Mouse (Mus musculus): ENCODE measurements around the gene Prdm10.

Gene Prdm10

GRCm38 (mm10) chr9:31305807-31306206 lies 25.5 kb downstream of the Prdm10 start:
- DNase-seq: peak; percentile 52 to 56

DNA sequence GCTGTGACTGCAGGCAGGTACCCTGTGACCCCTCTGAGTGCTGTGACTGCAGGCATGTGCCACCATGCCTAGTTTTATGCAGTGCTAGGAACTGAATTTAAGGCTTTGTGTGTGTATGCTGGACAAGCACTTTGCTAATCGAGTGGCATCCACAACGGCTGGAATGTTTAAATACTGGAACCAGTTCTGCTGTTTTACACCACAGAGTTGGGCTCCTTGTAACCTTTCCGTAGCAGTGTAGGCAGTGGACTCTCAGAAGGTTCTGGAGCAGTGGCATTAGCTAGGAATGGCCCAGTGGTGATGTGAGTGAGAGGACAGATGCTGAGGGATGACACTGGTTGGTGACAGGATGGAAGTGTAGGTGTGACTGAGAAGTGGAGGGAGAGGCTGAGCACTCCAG lies 26.9 kb downstream of the Prdm10 start:
- DNase-seq: no peak

GRCm38 (mm10) chr9:31309041-31309440 lies 28.7 kb downstream of the Prdm10 start:
- DNase-seq: no peak

GRCm38 (mm10) chr9:31310662-31311061 lies 30.3 kb downstream of the Prdm10 start:
- no peak for DNase-seq

- no peak for DNase-seq
Measured at GRCm38 (mm10) chr9:31313876-31314275, 33.5 kb downstream of the Prdm10 start.

GRCm38 (mm10) chr9:31315983-31316382 lies 35.6 kb downstream of the Prdm10 start:
- DNase-seq: peak; percentile 95 to 97

DNA sequence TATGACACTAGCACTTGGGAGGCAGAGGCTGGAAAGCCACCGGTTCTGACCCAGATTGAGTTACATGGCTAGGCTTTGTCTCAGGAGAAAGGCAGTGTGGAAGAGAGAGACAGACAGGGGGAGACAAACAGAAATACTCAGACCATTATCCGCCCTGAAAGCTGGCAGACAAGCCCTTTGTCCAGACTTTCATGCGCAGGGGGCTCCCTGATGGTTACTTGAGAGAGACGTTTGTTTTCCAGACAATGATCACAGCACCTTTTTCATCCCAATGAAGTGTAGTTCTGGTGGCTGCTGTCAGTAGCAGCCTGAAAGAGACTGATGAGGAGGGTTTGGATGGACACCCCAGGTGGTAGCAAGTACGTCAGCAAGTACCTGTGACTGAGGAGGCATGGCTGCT lies 38.6 kb downstream of the Prdm10 start:
- DNase-seq: no peak

DNA sequence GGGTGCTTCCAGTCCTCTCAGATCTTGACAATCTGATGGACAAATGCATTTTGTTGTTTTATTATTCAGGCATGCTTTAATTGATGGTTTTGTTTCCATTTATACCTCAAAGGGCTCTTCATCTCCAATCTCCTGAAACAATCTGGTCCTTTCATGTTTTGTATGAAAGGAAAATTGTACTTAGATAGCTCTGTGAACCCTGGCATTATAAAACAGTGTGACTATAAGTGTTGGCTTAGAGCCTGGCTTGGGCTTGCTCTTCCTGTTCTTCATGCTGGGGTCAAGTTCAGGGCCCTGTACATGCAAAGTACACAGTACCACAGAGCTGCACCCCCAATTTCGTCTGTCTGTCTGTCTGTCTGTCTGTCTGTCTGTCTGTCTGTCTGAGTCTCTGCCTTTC lies 40.4 kb downstream of the Prdm10 start:
- no peak for DNase-seq

- no peak for DNase-seq
Measured at GRCm38 (mm10) chr9:31321526-31321925, 41.2 kb downstream of the Prdm10 start.

DNA sequence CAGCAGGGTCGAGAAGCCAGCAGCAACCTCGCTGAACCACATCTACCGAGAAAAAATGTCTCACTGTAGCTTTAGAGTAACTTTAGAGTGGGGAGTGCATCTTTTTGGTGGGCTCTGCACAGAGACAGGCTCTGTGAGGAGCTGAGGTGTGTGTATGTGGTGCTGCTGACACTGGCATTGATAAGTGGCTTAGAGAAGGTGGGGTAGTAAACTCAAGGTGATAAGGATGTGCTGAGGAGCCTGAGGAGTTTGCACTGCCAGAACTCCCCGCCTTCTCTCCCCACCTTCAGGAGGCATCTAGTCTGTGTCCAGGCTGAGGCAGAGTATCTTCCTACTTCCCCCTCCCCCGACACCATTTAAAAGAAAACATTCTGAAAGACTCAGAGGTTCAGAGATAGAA lies 41.8 kb downstream of the Prdm10 start:
- DNase-seq: no peak

GRCm38 (mm10) chr9:31330816-31331215 lies 50.5 kb downstream of the Prdm10 start:
- DNase-seq: peak; percentile 47 to 57

DNA sequence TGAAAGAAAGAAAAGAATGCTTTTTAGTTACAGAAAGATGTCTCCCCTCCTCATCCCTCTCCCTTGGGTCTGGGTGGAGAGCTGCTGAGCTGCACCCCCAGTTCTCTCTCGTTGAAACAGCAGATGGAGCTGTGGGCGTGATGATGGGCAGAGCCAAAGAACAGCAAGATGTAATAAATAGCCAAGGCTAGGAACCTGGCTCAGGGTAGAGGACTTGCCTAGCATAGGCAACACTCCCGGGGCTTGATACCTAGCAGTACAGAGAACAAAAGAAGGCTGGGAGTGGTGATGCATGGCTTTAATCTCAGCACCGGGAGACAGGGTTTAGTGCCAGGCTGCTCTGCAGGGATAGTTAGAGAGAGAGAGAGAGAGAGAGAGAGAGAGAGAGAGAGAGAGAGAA lies 50.9 kb downstream of the Prdm10 start:
- peak; percentile 83 to 86 for DNase-seq

GRCm38 (mm10) chr9:31331906-31332305 lies 51.6 kb downstream of the Prdm10 start:
- DNase-seq: peak; percentile 47 to 61

DNA sequence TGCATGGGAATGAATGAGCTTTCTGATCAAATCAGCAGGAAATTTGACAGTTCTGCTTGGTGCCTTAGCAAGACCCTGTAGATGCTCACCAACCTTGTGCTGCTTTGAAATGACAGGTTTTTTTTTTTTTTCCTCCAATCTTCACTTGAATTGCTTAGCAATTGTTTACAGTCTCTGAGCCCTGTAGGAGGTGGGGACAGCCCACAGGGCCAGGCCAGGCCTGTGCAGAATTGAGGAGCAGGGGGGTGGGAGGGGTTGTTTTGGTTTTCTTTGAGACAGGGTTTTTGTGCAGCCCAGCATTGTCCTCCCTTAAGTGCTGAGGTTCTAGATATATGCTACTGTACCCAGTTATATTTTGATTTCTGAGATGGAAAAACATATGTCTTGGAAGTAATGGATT lies 52.5 kb downstream of the Prdm10 start:
- DNase-seq: peak in 1 of 2 experiments; percentile 48

- DNase-seq: peak in 1 of 2 experiments; percentile 43
Measured at GRCm38 (mm10) chr9:31334991-31335390, 54.7 kb downstream of the Prdm10 start.

DNA sequence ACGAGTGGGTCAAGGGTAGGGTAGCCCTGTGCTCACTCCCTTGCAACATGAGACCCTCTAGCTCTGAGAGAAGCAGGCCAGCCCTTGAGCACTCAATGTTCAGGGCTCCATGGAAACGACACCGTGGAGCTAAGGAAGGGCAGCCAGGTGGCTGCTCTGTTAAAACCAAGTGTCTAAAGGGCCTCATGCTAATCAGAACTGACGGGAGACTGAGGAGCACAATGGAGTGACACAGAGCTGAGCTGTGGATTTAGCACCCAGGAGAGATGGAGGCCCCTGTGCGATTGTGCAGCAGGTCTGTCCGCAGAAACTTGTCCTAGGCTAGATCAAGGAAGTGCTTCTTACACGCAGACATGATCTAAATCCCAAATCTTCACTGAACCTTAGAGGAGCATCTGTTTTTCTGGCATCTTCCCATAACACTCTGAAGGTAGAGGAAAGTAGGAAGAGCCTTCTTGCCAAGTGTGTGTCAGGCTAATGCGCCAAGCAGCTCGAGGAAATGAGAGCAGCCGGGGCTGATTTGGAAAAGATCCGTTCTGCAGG lies 64.0 kb downstream of the Prdm10 start:
- DNase-seq: peak; percentile 74 to 77

GRCm38 (mm10) chr9:31346575-31347080 lies 66.3 kb downstream of the Prdm10 start:
- no peak for DNase-seq

- no peak for DNase-seq
Measured at GRCm38 (mm10) chr9:31348458-31348857, 68.1 kb downstream of the Prdm10 start.

DNA sequence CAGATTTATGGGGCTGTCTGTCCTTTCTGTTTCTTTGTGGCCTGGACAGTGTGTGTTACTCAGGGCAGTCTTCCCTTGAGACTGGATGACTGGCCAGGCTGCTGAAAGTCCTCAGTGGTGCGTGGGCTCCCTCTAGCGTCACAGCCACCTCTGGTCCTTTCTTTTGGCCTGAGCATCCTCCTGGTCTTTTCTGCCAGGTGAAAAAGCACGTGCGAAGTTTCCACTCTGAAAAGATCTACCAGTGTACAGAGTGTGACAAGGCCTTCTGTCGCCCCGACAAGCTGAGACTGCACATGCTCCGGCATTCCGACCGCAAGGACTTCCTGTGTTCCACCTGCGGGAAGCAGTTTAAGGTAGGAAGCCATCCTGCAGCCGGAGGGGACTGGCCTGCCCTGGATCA lies 68.6 kb downstream of the Prdm10 start:
- DNase-seq: peak; percentile 91 to 95

DNA sequence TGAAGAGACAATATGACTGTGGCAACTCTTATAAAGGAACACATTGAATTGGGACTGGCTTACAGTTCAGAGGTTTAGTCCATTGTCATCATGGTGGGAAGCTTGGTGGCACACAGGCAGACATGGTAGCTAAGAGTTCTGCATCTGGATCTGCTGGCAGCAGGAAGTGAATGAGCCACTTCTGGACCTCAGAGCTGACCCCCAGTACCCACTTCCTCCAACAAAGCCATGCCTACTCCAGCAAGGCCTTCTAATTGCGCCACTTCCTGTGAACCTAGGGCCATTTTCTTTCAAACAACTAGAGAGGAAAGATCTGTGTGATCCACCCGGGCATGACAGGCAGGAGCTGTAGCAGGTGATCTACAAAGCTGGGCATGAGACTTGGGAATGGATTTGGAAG lies 72.4 kb downstream of the Prdm10 start:
- no peak for DNase-seq

- no peak for DNase-seq
Measured at GRCm38 (mm10) chr9:31353518-31353917, 73.2 kb downstream of the Prdm10 start.

- no peak for DNase-seq
Measured at GRCm38 (mm10) chr9:31354051-31354450, 73.7 kb downstream of the Prdm10 start.

DNA sequence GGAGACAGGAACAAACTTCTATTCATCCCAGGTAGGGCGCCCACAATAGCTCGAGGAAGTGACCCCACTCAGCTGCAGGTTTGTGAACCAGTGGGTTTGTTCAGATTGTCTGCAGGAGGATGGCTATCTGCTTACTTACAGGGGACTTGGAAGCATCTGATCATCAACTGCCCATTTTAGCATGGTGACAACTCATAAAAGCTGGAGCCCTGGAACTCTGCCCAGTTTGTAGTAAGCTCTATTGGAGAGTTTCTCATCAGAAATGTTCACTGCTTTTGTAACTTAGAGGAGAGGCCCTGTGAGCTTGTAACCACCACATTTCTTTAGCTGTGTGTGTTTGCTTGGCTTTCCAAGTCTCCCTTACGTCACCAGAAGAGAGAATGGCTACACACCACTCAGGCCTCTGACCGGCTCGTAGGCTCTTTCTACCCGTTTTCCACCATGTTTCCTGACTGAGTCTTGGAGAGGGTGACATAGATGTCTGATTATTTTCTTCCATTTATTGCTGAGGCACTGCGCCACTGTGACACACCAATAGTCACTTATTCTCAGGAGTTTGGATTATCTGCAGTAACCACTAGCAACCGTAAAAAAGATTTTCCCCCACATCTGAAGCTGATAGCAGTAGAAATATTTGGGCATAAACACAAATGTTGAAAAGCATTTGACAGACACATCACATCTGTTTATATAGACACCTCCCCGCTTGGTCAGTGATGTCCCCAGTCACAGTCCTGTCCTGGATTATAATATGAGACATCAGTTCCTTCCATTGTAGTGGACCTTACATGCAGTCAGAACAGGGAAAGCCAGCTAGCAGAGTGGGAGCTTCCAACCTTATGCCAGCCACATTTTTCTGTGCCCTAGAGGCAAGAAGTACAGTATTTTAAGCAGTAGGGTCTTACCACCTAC lies 83.6 kb downstream of the Prdm10 start:
- DNase-seq: peak in 1 of 2 experiments; percentile 32

- DNase-seq: no peak
Measured at GRCm38 (mm10) chr9:31365086-31365485, 84.7 kb downstream of the Prdm10 start.
